Mouse (Mus musculus) stomach, embryonic 14.5 days (tissue): ENCODE results near the gene Msh5. TPM values are rescaled to one million over a fixed set of nuclear protein-coding genes. Genes with fewer than 3 reads are reported as not detected.
"Not testable (repeated sequence)": the region's sequence is repeated elsewhere in the genome, so short reads cannot be mapped to it uniquely, and the experiment has no call there.

ENCODE experiments used
- ATAC-seq: fragments of 200-750 bp; cut with Nextera tagmentation; 2 replicates; pipeline ENCODE4 v1.8.0; 2017; ENCODE audit warnings: low read depth, moderate TSS enrichment; ENCODE audit not compliant: insufficient number of reproducible peaks, insufficient read depth, low FRiP score
- H3K27ac ChIP-seq: fragments of 300-500 bp; sonication (generic); 2 replicates; pipeline ENCODE4 v1.5.1; 2014; ENCODE audit warnings: mild to moderate bottlenecking, low read length, moderate library complexity, mixed read lengths
- H3K27me3 ChIP-seq: fragments of 300-500 bp; sonication (generic); 2 replicates; pipeline ENCODE4 v1.6.1; 2014; ENCODE audit warnings: low read length, control low read depth, mixed read lengths; ENCODE audit not compliant: control insufficient read depth, insufficient read depth
- H3K36me3 ChIP-seq: fragments of 300-500 bp; sonication (generic); 2 replicates; pipeline ENCODE4 v1.6.1; 2014; ENCODE audit warnings: mild to moderate bottlenecking, control low read depth, low read length, moderate library complexity, mixed read lengths; ENCODE audit not compliant: control insufficient read depth, insufficient read depth
- H3K4me1 ChIP-seq: fragments of 300-500 bp; sonication (generic); 2 replicates; pipeline ENCODE4 v1.6.1; 2014; ENCODE audit warnings: low read length, control low read depth, mixed read lengths; ENCODE audit not compliant: control insufficient read depth, insufficient read depth
- H3K4me2 ChIP-seq: fragments of 300-500 bp; sonication (generic); replicated peaks from 2 replicates; pipeline ENCODE4 v1.6.1; 2014; ENCODE audit warnings: low read depth, low read length, control low read depth
- H3K4me3 ChIP-seq: fragments of 300-500 bp; sonication (generic); 2 replicates; pipeline ENCODE4 v1.5.1; 2014; ENCODE audit warnings: low read depth, low read length, control low read depth
- H3K9ac ChIP-seq: fragments of 300-500 bp; sonication (generic); replicated peaks from 2 replicates; pipeline ENCODE4 v1.6.1; 2014; ENCODE audit warnings: low read depth, mild to moderate bottlenecking, control low read depth, low read length, moderate library complexity, mixed read lengths
- H3K9me3 ChIP-seq: fragments of 300-500 bp; sonication (generic); 2 replicates; pipeline ENCODE4 v1.6.1; 2016; ENCODE audit warnings: low read depth, low read length, control low read depth; ENCODE audit not compliant: control insufficient read depth
- WGBS: fragments of 180-500 bp; shearing (Covaris S2); extraction: QIAGEN DNeasy Blood & Tissue Kit; methylation state at CpG from one replicate; pipeline ENCODE4 v1.1.7; 2014; 5-methylcytosine and 5-hydroxymethylcytosine counted together
- polyA plus RNA-seq: library from polyadenylated mRNA; unstranded; fragments of >200 nt; fragmentation: Nextera tagmentation; extraction: Ambion mirVana; gene quantifications from 2 replicates; pipeline ENCODE4 v1.2.1, GENCODE M21; 2014

Gene Msh5
- polyA plus RNA-seq, 1 experiment from 2014 or later = 3.8 TPM

DNA sequence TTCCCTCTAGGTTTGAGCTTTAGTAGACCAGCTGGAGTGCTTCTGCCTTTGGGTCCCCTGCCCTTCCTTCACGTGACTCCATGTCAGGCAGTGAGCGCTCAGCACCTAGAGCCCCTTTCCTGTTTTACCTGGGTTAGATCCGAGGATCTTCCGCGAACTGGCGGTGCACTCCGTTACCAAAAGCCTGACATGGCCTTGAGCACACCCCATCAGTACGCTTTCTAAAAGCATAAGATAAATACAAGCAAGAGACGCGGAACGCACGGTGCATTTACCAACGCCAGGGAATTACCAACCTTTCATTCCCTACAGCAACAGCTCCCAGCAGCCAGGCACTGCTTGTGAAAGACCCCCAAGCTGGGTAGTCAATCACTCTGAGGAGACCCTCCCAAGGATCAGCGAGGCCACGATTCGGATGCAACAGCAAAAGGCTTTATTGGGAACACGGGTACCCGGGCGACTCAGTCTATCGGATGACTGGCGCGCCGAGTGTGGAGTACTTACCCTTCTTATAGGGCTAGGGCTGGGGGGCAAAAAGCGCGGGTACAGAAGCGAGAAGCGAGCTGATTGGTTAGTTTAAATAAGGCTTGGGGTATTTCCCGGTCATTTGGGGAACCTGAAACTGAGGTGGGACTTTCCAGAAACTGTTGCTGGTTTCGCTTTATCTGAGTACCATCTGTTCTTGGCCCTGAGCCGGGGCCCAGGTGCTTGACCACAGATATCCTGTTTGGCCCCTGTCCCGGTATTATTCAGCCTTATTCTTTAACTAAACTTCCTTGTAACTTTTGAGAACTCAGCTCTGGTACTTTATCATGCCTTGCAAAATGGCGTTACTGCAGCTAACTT lies 46.5 kb downstream of the Msh5 start:
- 15% methylated on average over 29 of the region's 32 CpGs for WGBS
- peaks cover 22% of the 10 kb centered on the region for H3K4me1 ChIP-seq
- H3K27ac ChIP-seq = peak overlapping the region; percentile 98
- peak overlapping the region; percentile 93 for H3K9ac ChIP-seq
- H3K4me2 ChIP-seq = peak overlapping the region; percentile 97
- not testable (repeated sequence) for H3K9me3 ChIP-seq, H3K27me3 ChIP-seq, ATAC-seq
- H3K36me3 ChIP-seq = peaks cover 25% of the 10 kb centered on the region
- H3K4me3 ChIP-seq = peak overlapping the region; percentile 91

- Histone ChIP-seq H3K9me3 (no peaks in the 10 kb centered on the region), H3K4me3 (peak overlapping the region; percentile 28; the same call in 1 of the 2 replicates), H3K36me3 (peaks cover 14% of the 10 kb centered on the region; the same call in 1 of the 2 replicates), H3K4me2 (peak overlapping the region; percentile 44; the same call in 1 of the 2 replicates), H3K4me1 (peaks cover 22% of the 10 kb centered on the region), H3K27me3 (no peaks in the 10 kb centered on the region), H3K9ac (no peak overlapping the region), H3K27ac (no peak overlapping the region)
- ATAC-seq = no peak
- 92% methylated on average over 15 of the region's 15 CpGs for WGBS
Measured at GRCm38 (mm10) chr17:34998526-34999430, 47.8 kb downstream of the Msh5 start.

GRCm38 (mm10) chr17:34997142-34997483 lies 49.4 kb downstream of the Msh5 start:
- no peak for ATAC-seq
- H3K27me3 ChIP-seq = no peaks in the 10 kb centered on the region
- H3K36me3 ChIP-seq = peaks cover 14% of the 10 kb centered on the region; the same call in 1 of the 2 replicates
- WGBS = 80% methylated on average over 5 of the region's 5 CpGs
- no peak overlapping the region for H3K4me3 ChIP-seq
- H3K9ac ChIP-seq = no peak overlapping the region
- H3K4me1 ChIP-seq = peaks cover 7% of the 10 kb centered on the region; the same call in 1 of the 2 replicates
- H3K9me3 ChIP-seq = no peaks in the 10 kb centered on the region
- no peak overlapping the region for H3K27ac ChIP-seq
- no peak overlapping the region for H3K4me2 ChIP-seq

- no peak overlapping the region for H3K4me3 ChIP-seq
- no peak overlapping the region for H3K9ac ChIP-seq
- H3K4me1 ChIP-seq = peaks cover 7% of the 10 kb centered on the region; the same call in 1 of the 2 replicates
- H3K9me3 ChIP-seq = no peaks in the 10 kb centered on the region
- peaks cover 14% of the 10 kb centered on the region; the same call in 1 of the 2 replicates for H3K36me3 ChIP-seq
- H3K27ac ChIP-seq = no peak overlapping the region
- no peak for ATAC-seq
- H3K27me3 ChIP-seq = no peaks in the 10 kb centered on the region
- 88% methylated on average over 12 of the region's 14 CpGs for WGBS
- H3K4me2 ChIP-seq = no peak overlapping the region
Measured at GRCm38 (mm10) chr17:34996411-34997141, 50.0 kb downstream of the Msh5 start.

- ATAC-seq, H3K27me3 ChIP-seq, H3K4me3 ChIP-seq, H3K4me2 ChIP-seq, H3K4me1 ChIP-seq, H3K27ac ChIP-seq, H3K9ac ChIP-seq, H3K9me3 ChIP-seq: not testable (repeated sequence)
- 92% methylated on average over 4 of the region's 4 CpGs for whole genome bisulfite sequencing
- H3K36me3 ChIP-seq = peaks cover 14% of the 10 kb centered on the region
Measured at GRCm38 (mm10) chr17:34995927-34996326, 50.6 kb downstream of the Msh5 start.

- H3K27ac ChIP-seq, H3K4me3 ChIP-seq, H3K4me1 ChIP-seq, ATAC-seq, H3K27me3 ChIP-seq, H3K9me3 ChIP-seq, H3K4me2 ChIP-seq, H3K9ac ChIP-seq: not testable (repeated sequence)
- H3K36me3 ChIP-seq = peaks cover 19% of the 10 kb centered on the region
- WGBS = 91% methylated on average over 4 of the region's 4 CpGs
Measured at GRCm38 (mm10) chr17:34995192-34995591, 51.4 kb downstream of the Msh5 start.

DNA sequence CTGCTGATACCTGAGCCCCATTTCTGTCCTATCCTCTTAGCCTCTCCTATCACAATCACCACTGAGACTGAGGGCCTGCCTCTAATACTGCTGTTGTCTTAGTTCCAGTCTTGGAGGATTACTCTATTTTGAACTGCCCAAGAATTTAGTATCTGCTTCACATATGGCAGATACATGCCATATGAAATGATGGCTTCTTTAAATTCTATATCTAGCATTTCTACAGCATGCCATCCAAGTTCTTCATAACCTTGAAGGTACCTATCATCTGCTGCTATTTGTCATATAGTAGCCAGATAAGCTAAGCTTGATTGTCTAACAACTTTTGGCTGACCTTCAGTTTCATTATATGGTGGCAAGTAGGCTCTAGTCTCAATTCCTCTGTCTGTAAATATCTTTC lies 51.8 kb downstream of the Msh5 start:
- Histone ChIP-seq H3K36me3 (peaks cover 20% of the 10 kb centered on the region), H3K4me1 (peaks cover 6% of the 10 kb centered on the region; the same call in 1 of the 2 replicates), H3K27ac (no peak overlapping the region), H3K27me3 (no peaks in the 10 kb centered on the region), H3K9ac (no peak overlapping the region), H3K4me3 (no peak overlapping the region), H3K4me2 (no peak overlapping the region), H3K9me3 (no peaks in the 10 kb centered on the region)
- ATAC-seq = no peak

- ATAC-seq = no peak
Measured at GRCm38 (mm10) chr17:34984218-34984617, 62.3 kb downstream of the Msh5 start.

More at GRCm38 (mm10) chr17:34984218-34984617, 62.3 kb downstream of the Msh5 start:
- peaks cover 21% of the 10 kb centered on the region for H3K36me3 ChIP-seq
- H3K4me2 ChIP-seq = no peak overlapping the region
- no peak overlapping the region for H3K4me3 ChIP-seq
- WGBS = 66% methylated on average over 2 of the region's 2 CpGs
- H3K27me3 ChIP-seq = no peaks in the 10 kb centered on the region
- H3K4me1 ChIP-seq = peaks cover 10% of the 10 kb centered on the region; the same call in 1 of the 2 replicates
- no peak overlapping the region for H3K9ac ChIP-seq
- H3K27ac ChIP-seq = no peak overlapping the region
- no peaks in the 10 kb centered on the region for H3K9me3 ChIP-seq
